Mouse (Mus musculus) adrenal gland, adult 18-20 months (tissue): ENCODE results near the gene Il12b. TPM values are rescaled to one million over a fixed set of nuclear protein-coding genes. Genes with fewer than 3 reads are reported as not detected.
"Not testable (repeated sequence)": the region's sequence is repeated elsewhere in the genome, so short reads cannot be mapped to it uniquely, and the experiment has no call there.

Experiments
- DNase-seq, 2 experiments: peaks; one replicate each; pipeline ENCODE4 v3.0.0; 2021 to 2022; ENCODE audit warnings: low spot score in 2 of 2
- total RNA-seq, 2 experiments: library from RNA; stranded (reverse); gene quantifications; 1 replicate in 1 of 2; 2 replicates in 1 of 2; pipeline ENCODE4 v1.2.3; 2021

Il12b gene
- total RNA-seq, 2 experiments from 2014 or later = not detected

- no peak for DNase-seq
Observed at GRCm38 (mm10) chr11:44410413-44410812, 10.6 kb downstream of the Il12b start.

GRCm38 (mm10) chr11:44412276-44412675 is 12.4 kb downstream of the Il12b start:
- DNase-seq = no peak

- no peak for DNase-seq
Observed at GRCm38 (mm10) chr11:44413371-44413770, 13.5 kb downstream of the Il12b start.

- no peak for DNase-seq
Observed at GRCm38 (mm10) chr11:44414605-44415004, 14.7 kb downstream of the Il12b start.

- no peak for DNase-seq
Observed at GRCm38 (mm10) chr11:44417403-44417802, 17.5 kb downstream of the Il12b start.

GRCm38 (mm10) chr11:44422337-44423111 is 22.7 kb downstream of the Il12b start:
- no peak for DNase-seq

- DNase-seq = no peak
Observed at GRCm38 (mm10) chr11:44423261-44423660, 23.4 kb downstream of the Il12b start.

GRCm38 (mm10) chr11:44423955-44424354 is 24.1 kb downstream of the Il12b start:
- no peak for DNase-seq

GRCm38 (mm10) chr11:44425006-44425405 is 25.1 kb downstream of the Il12b start:
- DNase-seq = peak in 1 of 2 experiments; percentile 9

GRCm38 (mm10) chr11:44425626-44426025 is 25.8 kb downstream of the Il12b start:
- peak in 1 of 2 experiments; percentile 18 for DNase-seq

- no peak for DNase-seq
Observed at GRCm38 (mm10) chr11:44427951-44428350, 28.1 kb downstream of the Il12b start.

GRCm38 (mm10) chr11:44430036-44430435 is 30.2 kb downstream of the Il12b start:
- DNase-seq = no peak

- DNase-seq = no peak
Observed at GRCm38 (mm10) chr11:44437786-44438185, 37.9 kb downstream of the Il12b start.

GRCm38 (mm10) chr11:44451046-44451445 is 51.2 kb downstream of the Il12b start:
- DNase-seq = no peak

- DNase-seq = not testable (repeated sequence)
Observed at GRCm38 (mm10) chr11:44452016-44452415, 52.2 kb downstream of the Il12b start.

- DNase-seq = peak; percentile 44 to 51
Observed at GRCm38 (mm10) chr11:44453423-44453822, 53.6 kb downstream of the Il12b start.

- DNase-seq = no peak
Observed at GRCm38 (mm10) chr11:44461493-44461892, 61.6 kb downstream of the Il12b start.

Other genes starting within 250 kb of the Il12b start
- gene Ublcp1, start 70.4 kb downstream of the Il12b start, total RNA-seq = 10 to 100 TPM; 35.5 to 46.2 TPM
- 10 to 100 TPM; 47.2 to 61.7 TPM for gene Rnf145, start 118.9 kb downstream of the Il12b start, total RNA-seq
- gene Ebf1, start 217.3 kb downstream of the Il12b start, total RNA-seq = 10 to 100 TPM; 15.7 to 36.8 TPM